Mouse (Mus musculus): ENCODE results near the gene Bcat2.
A peak's percentile ranks its signal among the peaks of the same experiment; 100 is the strongest.

DNA sequence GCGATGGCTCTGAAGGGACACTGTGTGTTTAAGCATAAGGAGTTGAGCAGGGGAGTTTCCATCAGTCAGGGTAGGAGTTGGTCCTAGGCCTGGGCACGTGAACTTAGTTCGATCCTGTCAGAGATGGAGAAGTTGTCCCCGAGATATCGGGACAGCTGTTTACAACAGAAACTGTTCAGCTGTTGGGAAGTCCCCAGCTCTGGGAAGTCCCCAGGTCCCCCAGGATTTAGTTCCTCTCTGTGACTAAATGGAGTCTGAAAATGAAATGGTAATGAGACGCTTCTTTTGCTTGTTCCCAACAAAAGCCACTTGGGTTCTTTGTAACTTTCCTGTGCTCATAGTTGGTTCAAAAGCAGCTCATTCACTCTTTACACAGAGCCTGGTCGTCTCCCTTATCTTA is 21.9 kb downstream of the Bcat2 start:
- no peak for TF ChIP-seq USF1 (IDR thresholded peaks at IDR 0.05; ENCODE audit: low read depth)
- no peak for TF ChIP-seq POLR2A (IDR thresholded peaks at IDR 0.05; ENCODE audit: insufficient read length, low read depth)
- peak; percentile 9 for TF ChIP-seq TCF12 (IDR thresholded peaks at IDR 0.05; ENCODE audit: insufficient read depth, poor library complexity, severe bottlenecking)
- peak in 2 of 3 experiments; percentile 19 to 54 for TF ChIP-seq MYOD1 (IDR thresholded peaks at IDR 0.05; ENCODE audit: control insufficient read depth in 1 of 3, insufficient read length in 2 of 3, low read depth in 2 of 3)
- no peak for TF ChIP-seq E2F4 (IDR thresholded peaks at IDR 0.05; ENCODE audit: insufficient read depth)
- no peak for TF ChIP-seq POLR2AphosphoS2 (IDR thresholded peaks at IDR 0.05; ENCODE audit: insufficient read length, low read depth)
- TF ChIP-seq MYOG (IDR thresholded peaks at IDR 0.05; ENCODE audit: control insufficient read depth in 1 of 3, insufficient read depth in 1 of 3, insufficient read length in 2 of 3, low read depth in 2 of 3), result peak in 1 of 3 experiments; percentile 47
- TF ChIP-seq TCF3 (IDR thresholded peaks at IDR 0.05; ENCODE audit: insufficient read length, low read depth), result no peak
- no peak for TF ChIP-seq SRF (IDR thresholded peaks at IDR 0.05; ENCODE audit: control insufficient read depth, insufficient read length, low read depth)
- no peak for TF ChIP-seq CEBPB (IDR thresholded peaks at IDR 0.05; ENCODE audit: insufficient read depth, poor library complexity, severe bottlenecking)
- TF ChIP-seq MAX (IDR thresholded peaks at IDR 0.05; ENCODE audit: low read depth), result no peak

All from myocyte (in vitro differentiated cells).